Mouse (Mus musculus) macrophage (primary cell): ENCODE data around the gene Acacb. TPM values are rescaled to one million over a fixed set of nuclear protein-coding genes. Genes with fewer than 3 reads are reported as not detected.

Experiments used
- H3K27ac ChIP-seq: fragments of 350-480 bp; formaldehyde crosslinking; 2 replicates; pipeline ENCODE4 v1.9.0; 2021
- H3K36me3 ChIP-seq: fragments of 350-480 bp; formaldehyde crosslinking; 2 replicates; pipeline ENCODE4 v1.9.0; 2021; ENCODE audit errors: inconsistent target
- H3K4me3 ChIP-seq: fragments of 350-480 bp; formaldehyde crosslinking; 2 replicates; pipeline ENCODE4 v1.9.0; 2021; ENCODE audit errors: inconsistent target
- H3K79me2 ChIP-seq: fragments of 350-480 bp; formaldehyde crosslinking; 2 replicates; pipeline ENCODE4 v1.9.0; 2021; ENCODE audit errors: inconsistent target
- WGBS: methylation state at CpG from one replicate; pipeline ENCODE4 v1.1.7; 2026; ENCODE audit warnings: inconsistent platforms; ENCODE audit not compliant: missing documents; 5-methylcytosine and 5-hydroxymethylcytosine counted together
- polyA plus RNA-seq: library from polyadenylated mRNA; stranded (reverse); fragments of 250-400 nt; gene quantifications from 3 replicates; pipeline ENCODE4 v1.2.4, GENCODE M21; 2018; ENCODE audit warnings: inconsistent platforms

The Acacb gene
- polyA plus RNA-seq, 1 experiment from 2014 or later: 0.29 TPM

GRCm38 (mm10) chr5:114127374-114128349, 18.7 kb upstream of the Acacb start, which contains the start of gene Alkbh2:
Gene Alkbh2 (minus strand): TSS chr5:114128218.
- H3K79me2 ChIP-seq: no peaks in the 10 kb centered on the region
- H3K4me3 ChIP-seq: peak within 1 kb of the TSS; percentile 62
- H3K27ac ChIP-seq: peak within 1 kb of the TSS; percentile 31
- H3K36me3 ChIP-seq: peaks cover 8% of the 10 kb centered on the region; the same call in 1 of the 2 replicates
- 4% methylated on average over 69 of the region's 69 CpGs for WGBS

GRCm38 (mm10) chr5:114129550-114130210, 16.7 kb upstream of the Acacb start:
- Histone ChIP-seq H3K79me2 (no peaks in the 10 kb centered on the region), H3K27ac (no peak overlapping the region), H3K4me3 (no peak overlapping the region), H3K36me3 (no peaks in the 10 kb centered on the region)
- WGBS: 92% methylated on average over 15 of the region's 15 CpGs

- no peaks in the 10 kb centered on the region for H3K79me2 ChIP-seq
- H3K4me3 ChIP-seq: no peak within 1 kb of the TSS; the same call in 1 of the 2 replicates
- H3K36me3 ChIP-seq: no peaks in the 10 kb centered on the region
- WGBS: under 1% methylated on average over 29 of the region's 29 CpGs
- H3K27ac ChIP-seq: no peak within 1 kb of the TSS
These were observed 16.1 kb upstream of the Acacb start, which contains the start of gene Ung for GRCm38 (mm10) chr5:114130211-114130605. Gene Ung (plus strand): TSS chr5:114130386.

DNA sequence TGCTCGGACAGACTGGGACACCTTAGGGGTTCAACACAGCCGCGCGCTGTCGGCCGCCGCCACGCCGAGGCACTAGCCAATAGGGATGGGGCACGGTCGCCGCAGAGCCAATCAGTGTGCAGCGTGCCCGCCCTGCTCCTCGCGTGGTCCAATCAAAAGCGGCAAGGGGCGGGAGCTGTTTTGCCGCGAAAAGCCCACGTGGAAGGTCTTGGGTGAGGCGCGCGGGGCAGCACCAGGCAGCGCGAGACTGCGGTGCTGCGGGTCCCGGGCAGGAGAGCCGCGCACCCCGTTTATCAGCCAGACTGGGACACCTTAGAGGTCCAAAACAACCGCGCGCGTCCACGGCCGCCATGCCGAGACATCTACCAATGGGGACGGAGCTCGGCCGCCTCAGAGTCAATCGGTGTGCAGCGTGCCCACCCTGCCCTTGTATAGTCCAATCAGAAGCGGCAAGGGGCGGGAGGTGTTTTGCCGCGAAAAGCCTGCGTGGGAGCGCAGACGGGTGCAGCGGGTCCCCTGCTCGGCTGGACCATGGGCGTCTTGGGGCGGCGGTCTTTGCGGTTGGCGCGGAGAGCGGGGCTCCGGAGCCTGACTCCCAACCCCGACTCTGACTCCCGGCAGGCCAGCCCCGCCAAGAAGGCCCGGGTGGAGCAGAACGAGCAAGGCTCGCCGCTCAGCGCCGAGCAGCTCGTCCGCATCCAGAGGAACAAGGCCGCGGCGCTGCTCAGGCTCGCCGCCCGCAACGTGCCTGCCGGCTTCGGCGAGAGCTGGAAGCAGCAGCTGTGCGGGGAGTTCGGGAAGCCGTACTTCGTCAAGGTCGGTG, 15.4 kb upstream of the Acacb start:
- Histone ChIP-seq H3K27ac (no peak overlapping the region), H3K36me3 (no peaks in the 10 kb centered on the region), H3K79me2 (no peaks in the 10 kb centered on the region), H3K4me3 (peak overlapping the region; percentile 28)
- 1% methylated on average over 72 of the region's 87 CpGs for WGBS

GRCm38 (mm10) chr5:114131521-114131840, 14.9 kb upstream of the Acacb start:
- Histone ChIP-seq H3K4me3 (peak overlapping the region; percentile 28), H3K27ac (no peak overlapping the region), H3K36me3 (no peaks in the 10 kb centered on the region), H3K79me2 (no peaks in the 10 kb centered on the region)
- WGBS: 2% methylated on average over 15 of the region's 15 CpGs

- no peaks in the 10 kb centered on the region for H3K79me2 ChIP-seq
- no peaks in the 10 kb centered on the region for H3K36me3 ChIP-seq
- no peak overlapping the region for H3K4me3 ChIP-seq
- H3K27ac ChIP-seq: no peak overlapping the region
- WGBS: 97% methylated on average over 6 of the region's 6 CpGs
These were observed 13.5 kb upstream of the Acacb start for GRCm38 (mm10) chr5:114132841-114133240.

DNA sequence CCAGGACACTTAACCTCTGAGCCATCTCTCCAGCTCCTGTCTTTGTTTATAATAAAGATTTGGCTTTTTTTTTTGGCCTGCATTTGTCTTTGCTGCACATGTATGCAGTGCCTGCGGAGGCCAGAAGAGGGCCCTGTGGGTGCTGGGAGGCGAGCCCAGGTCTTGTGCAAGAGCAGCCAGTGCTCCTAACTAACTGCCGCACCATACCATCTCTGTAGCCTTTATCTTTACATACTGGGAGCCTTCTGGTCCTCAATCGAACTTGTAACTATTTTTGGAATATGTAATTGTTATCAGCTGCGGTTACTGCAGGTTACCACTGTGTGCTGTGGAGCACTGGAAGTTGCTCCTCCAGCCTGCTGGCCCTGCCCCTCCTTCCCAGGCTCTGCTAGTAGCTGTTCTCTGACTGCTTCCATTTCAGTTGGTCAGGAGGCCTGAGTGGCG, 12.2 kb upstream of the Acacb start:
- H3K36me3 ChIP-seq: no peaks in the 10 kb centered on the region
- WGBS: 66% methylated on average over 6 of the region's 6 CpGs
- no peak overlapping the region for H3K4me3 ChIP-seq
- H3K27ac ChIP-seq: no peak overlapping the region
- no peaks in the 10 kb centered on the region for H3K79me2 ChIP-seq

- no peaks in the 10 kb centered on the region for H3K36me3 ChIP-seq
- H3K27ac ChIP-seq: no peak overlapping the region
- 89% methylated on average over 10 of the region's 10 CpGs for WGBS
- no peak overlapping the region for H3K4me3 ChIP-seq
- no peaks in the 10 kb centered on the region for H3K79me2 ChIP-seq
These were observed 10.8 kb upstream of the Acacb start for GRCm38 (mm10) chr5:114135516-114135915.

DNA sequence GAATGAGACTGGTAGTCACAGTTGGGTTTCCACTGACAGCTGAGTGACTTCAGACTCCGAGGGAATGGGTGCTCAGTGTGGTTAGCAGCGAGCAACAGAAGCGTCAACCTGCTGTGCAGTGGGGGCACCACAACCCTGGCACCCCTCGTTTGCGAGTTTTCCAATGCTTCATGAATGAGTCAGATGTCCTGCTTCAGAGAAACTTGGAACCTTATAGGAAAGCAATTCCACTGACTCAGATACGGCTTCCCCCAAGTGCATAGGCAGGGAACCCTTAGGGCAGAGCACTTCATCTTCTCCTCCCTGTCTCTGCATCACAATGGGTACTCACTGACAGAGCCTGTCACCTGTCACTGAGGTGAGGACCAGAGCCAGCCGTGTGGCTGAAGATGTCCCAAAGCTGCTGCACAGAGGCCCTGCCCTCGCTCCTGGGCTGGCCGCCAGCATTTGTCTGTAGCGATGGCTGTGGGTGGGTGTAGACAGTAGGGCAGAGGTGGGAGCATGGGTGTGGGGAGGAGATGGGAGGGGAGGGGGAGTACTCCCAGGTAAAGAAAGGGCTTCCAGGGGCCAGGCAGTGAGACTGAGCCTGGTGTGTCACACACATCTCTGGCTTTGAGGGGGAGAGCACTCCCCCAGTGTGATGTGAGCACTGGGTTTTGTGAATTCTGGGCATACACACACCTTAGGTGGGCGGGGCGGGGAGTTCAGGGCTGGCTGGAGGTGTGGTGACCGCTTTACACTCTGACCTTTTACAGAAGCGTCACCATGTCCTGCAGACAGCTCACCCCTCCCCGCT, 8.7 kb upstream of the Acacb start:
- WGBS: 96% methylated on average over 15 of the region's 15 CpGs
- no peak overlapping the region for H3K4me3 ChIP-seq
- H3K27ac ChIP-seq: no peak overlapping the region
- no peaks in the 10 kb centered on the region for H3K79me2 ChIP-seq
- H3K36me3 ChIP-seq: no peaks in the 10 kb centered on the region

GRCm38 (mm10) chr5:114138277-114139164, 7.8 kb upstream of the Acacb start:
- Histone ChIP-seq H3K4me3 (no peak overlapping the region), H3K36me3 (no peaks in the 10 kb centered on the region), H3K79me2 (no peaks in the 10 kb centered on the region), H3K27ac (no peak overlapping the region)
- WGBS: 91% methylated on average over 15 of the region's 21 CpGs

DNA sequence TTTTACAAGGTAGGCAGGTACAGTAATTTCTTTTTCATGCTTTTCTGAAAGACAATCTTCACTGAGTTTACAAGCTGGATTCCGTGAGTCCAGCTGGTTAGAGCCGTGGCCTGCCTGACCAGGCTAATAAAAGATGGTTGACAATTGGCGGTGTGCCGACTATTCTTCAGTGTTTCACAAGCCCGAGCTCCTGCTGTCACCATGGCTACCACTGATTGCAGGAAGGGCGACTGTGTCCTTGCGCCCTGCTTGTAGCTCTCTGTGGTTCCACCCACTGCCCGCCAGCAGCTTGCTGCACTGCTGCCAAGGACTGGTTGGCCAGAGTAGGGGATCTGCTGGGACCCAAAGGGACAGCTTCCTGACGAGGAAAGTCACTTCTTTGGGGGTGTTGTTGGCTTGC, 7.2 kb upstream of the Acacb start:
- no peak overlapping the region for H3K4me3 ChIP-seq
- H3K27ac ChIP-seq: no peak overlapping the region
- no peaks in the 10 kb centered on the region for H3K36me3 ChIP-seq
- WGBS: 72% methylated on average over 9 of the region's 9 CpGs
- no peaks in the 10 kb centered on the region for H3K79me2 ChIP-seq

DNA sequence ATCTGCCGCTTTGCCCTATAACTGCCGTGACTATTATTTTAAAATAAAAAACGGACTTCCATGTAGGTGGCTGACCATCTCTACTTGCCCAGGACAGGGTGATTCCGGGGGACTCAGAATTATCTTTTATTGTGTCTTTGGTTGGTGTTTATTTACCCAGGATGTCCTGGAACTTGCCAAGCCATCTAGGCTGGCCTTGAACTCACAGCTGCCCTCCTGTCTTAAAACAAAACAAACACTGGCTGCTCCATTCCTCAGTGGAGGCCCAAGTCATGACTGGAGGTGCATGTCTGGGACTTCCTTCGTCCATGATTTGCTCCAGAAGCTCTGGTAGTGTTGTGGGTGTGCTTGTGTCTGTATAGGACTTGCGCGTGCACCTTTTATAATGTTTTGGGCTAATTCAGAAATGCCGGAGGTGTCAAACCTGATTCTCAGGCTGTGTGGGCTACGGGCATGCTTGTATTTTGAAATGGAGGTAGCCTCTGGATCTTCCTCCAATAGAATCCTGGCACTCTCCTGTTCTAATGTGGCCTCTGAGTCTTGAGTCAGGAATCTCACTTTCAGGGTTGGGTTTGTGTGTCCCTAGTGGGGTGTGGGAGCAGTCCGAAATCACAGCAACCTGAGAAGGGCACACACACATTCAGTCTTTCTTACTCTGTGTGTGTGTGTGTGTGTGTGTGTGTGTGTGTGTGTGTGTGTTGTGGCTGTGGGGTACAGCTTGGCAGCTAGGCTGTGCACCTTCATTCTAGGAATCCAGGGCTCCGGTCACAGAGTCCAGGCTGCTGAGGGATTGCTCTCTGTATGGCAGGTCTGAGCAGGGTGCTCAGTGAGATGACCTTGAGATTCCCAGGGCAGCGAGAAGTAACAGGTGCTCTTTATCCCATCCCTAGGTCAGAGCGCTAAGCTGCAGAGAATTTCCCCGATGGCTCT, 973 bp downstream of the Acacb start:
- WGBS: 95% methylated on average over 14 of the region's 14 CpGs
- no peaks in the 10 kb centered on the region for H3K36me3 ChIP-seq
- H3K79me2 ChIP-seq: no peaks in the 10 kb centered on the region
- no peak overlapping the region for H3K4me3 ChIP-seq
- H3K27ac ChIP-seq: no peak overlapping the region
